Mouse (Mus musculus) cerebellum, adult 8-10 months (tissue): Measurements from ENCODE around the gene Hic1.

ENCODE experiments used
- DNase-seq: peaks from one replicate; pipeline ENCODE4 v3.0.0; 2022

Hic1 gene

DNA sequence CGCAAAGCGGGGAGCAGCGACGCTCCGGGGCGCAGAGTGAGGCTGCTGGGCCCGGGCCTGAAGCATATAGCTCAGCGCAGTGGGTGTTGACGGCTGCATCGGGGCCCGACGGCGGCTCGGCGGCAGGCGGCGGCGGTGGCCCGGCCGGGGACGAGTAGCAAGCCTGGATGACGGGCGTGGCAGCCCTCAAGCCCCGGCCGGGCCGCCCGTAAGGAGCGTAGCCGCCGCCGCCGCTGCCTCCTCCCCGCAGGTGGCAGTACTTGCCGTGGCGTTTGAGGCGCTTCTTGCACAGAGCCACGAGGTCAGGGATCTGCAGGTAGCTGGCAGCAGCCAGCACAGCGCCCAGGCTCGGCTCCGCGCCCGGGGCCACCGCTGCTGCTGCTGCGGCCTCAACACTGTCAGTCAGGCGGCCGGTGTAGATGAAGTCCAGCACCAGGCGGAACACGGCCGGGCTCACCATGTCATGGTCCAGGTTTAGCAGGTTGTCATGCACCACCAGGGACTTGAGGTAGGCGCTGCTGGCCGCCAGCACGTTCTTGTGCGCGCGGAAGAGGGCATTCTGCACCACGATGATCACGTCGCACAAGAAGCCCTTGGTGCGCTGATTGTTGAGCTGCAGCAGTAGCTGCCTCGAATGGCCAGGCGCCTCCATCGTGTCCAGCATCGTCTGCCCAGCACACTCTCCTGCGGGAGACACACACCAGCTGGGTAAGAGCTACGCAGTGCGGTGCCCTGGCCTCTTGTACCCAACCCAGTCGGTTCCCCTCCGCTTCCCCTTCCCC, 2.3 kb downstream of the Hic1 start:
- DNase-seq = no peak

DNA sequence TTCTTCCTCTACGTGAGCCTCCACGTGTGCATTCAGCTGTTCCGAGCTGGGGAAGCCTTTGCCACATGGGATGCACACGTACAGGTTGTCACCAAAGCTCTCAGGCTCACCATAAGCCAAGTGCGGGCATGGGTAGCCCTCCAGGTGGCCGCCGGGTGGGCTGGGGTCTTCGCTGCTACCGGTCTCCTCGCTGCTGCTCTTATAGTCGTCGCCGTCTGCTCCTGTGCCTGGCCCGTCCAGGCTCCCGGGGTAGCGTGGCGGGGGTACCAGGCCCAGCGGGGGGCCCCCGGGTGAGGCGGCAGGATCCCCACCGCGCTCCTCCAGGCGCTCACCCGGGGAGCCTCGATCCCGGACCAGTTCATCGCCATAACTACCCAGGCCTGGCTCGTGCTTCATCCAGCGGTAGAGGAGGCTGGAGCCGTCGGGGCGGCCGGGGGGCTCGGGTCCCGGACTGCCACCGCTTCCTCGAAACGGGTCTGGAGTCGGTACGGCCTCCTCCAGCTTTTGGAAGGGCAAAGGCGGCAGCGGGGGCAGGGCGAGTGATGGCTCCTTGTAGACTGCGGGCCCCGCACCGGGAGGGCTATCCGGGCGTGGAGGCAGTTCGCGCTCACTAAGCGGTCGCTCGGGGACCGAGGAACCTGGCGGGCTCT, 3.0 kb downstream of the Hic1 start:
- DNase-seq = no peak

DNA sequence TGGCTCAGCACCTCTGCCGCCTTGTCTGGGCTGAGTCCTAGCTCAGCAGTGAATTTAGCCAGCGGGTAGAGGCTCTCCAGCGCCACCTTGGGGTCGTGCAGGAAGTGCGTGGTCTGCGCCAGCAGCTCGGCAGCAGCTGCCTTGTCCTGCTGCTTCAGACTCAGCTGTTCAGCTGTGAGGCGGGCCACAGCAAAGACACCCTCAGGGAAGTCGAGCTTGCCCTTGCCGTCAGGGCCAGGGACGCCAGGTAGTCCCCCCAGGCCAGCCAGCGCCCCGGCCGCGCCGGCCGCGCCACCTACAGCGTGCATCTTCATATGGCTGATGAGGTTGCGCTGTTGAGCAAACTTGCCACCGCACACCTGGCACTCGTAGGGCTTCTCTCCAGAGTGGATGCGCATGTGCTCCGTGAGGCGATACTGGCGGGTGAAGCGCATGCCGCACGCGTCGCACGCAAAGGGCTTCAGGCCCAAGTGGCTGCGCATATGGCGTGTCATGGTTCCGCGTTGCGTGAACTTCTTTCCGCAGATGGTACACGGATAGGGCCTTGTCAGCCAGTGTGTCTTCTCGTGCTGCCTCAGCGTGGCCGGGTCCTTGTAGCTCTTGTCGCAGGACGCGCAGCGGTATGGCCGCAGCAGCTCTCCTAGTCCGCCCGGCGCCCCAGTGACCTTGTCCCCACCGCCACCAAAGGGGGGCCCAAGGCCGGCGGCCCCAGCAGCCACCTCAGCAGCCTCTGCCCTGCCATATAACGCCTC, 3.7 kb downstream of the Hic1 start:
- peak; percentile 53 for DNase-seq

DNA sequence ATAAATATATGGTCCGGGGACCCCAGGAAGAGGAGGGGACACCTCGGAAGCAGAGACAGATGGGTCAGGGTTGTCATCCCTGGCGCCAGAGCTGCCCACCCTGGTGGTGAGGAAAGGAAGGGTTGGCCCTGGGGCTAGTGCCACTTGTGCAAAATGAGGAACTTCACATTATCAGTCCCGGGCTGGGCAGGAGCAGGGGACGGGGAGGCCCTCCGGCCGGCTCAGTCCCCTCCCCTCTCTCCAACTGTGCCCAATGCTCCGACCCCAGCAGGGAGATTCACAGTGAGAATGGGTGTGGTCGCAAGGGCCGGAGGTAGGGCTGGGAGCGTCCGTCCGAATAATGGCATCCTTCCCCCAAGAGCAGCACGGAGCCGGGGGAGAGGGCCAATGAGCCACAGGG, 4.6 kb downstream of the Hic1 start:
- no peak for DNase-seq

DNA sequence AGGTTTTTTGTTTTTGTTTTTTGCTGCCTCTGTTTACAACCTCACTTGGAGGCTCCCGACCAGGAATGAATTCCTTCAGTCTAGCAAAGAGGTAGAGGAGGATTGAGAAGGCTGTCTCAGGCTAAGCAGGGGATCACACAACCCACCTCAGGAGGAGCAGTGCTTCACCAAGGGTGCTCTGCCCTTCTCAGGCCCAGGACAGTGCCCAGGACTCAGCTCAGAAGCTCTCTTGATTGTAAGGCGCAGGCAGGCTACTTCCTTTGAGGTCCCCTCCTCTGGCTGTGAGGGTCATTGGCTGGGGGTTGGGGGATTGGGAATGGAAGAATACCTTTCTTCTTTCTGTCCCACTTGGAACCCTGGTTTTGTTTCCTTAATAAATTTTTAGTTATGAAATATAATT, 5.3 kb downstream of the Hic1 start:
- DNase-seq = no peak

DNA sequence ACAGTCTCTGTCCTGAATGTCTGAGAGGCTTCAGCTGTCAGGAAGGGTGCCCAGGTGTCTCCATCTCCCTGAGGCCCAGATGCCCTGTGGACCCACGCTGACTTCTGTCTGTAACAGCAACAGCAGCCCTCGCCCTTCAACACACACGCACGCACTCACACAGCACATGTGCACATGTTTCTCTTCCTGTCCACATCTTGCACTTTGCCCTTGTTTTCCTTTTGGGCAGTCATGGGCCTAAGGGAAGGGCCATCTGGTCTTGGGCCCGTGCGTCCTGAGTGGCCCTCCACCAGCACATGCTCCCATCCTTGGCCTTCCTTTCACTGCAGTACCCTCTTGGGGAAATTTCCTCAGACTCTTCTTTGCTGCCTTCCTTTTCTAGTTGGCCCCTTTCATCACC, 5.9 kb downstream of the Hic1 start:
- DNase-seq = no peak

DNA sequence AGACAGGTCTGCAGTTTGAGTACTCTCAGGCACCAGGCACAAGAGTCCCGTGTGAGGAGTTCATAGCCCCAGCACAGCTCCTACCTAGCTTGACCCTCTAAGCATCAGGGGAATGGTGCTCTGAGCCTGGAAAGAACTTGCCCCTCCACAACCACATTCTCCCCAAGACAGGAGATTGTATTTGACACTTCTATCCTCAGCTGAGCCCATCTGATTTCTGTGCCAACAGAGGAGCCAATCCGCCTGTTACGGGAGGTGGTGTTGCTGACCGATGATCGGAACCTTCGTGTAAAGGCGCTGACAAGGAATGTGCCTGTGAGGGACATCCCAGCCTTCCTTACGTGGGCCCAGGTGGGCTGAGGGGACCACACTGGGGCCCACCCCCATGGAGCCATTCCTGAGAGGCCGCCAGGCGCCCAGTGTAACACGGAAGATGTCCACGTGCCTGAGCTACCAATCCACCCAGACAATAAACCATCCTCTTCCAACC, 6.7 kb downstream of the Hic1 start:
- no peak for DNase-seq

DNA sequence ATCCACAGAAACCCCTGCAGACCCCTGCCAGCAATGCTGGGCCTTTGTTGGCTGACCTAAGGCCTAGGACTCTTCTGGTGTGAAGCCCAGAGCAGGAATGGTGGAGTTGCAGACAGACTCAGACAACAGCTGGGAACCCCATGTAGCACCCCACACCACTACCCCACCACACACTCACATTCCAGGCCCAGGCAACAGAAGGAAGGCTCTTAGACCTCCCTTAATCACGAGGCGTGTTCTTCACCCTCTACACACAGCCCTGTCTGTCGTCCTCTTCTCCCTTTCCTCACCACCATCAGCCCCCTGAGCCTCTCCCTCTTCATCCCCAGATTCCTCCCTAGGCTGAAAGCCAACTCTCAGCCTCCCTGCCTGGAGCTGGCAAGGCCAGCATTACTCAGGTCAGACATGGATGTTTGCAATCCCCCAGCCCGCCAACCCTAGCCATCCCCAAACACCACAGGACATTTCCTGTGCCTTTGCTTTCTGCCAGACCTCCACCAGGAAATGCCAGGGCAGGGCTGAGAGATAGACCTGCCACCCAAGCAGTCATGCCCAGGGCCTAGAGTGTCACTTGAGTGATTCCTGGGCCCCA, 7.8 kb downstream of the Hic1 start:
- DNase-seq = no peak

DNA sequence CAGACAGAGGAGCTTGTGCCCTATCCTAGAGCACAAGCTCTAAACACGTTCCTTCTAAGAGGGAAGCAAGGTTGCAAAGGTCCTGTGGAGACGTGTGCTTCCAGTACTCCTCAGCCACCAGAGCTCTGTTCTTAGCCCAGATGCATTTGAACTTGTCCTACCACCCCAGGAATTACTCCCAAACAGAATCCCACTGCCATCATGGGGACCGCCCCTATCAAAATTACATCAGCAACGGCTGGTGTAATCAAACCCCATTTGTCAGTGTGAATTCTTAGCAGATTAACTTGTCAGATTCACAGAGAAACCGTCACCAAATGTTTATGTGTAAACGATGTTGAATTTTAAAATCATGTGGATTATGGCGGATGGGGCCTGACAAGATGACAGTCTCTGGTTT, 8.4 kb downstream of the Hic1 start:
- no peak for DNase-seq

DNA sequence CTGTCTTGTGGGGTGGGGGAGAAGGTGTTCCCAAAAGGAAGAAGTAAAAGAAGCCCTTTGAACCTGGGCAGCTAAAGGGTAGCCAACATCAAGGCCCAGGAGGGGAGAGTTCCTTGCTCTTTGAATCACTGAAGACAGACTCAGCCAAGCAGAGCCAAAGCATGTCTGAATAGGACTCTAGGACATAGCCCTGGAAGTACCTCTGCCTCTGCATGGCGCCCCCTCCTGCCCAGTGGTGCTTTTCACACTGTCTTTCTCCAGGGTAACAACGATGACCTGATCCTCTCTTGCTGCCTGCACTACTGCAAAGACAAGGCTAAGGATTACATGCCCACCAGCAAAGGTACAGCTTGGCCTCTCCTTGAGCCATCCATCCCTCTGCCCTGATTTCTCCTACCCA, 9.8 kb downstream of the Hic1 start:
- DNase-seq = no peak

DNA sequence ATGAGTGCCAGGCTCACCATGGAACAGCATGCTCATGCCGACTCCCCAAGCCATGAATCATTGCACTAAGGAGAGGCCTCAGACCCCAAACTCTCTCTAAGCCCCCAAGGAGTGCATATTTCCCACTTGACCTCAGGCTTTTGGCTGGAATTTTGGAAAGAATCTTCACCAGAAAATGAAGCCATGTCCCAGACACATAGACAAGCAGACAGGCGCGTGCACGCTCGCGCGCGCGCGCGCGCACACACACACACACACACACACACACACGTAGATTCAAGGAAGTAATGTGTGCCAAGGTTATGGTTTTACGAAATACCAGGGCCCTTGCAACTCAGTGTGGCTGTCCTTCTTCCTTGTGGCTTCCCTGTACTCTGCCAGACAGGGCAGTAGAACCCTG, 10.9 kb downstream of the Hic1 start:
- no peak for DNase-seq

DNA sequence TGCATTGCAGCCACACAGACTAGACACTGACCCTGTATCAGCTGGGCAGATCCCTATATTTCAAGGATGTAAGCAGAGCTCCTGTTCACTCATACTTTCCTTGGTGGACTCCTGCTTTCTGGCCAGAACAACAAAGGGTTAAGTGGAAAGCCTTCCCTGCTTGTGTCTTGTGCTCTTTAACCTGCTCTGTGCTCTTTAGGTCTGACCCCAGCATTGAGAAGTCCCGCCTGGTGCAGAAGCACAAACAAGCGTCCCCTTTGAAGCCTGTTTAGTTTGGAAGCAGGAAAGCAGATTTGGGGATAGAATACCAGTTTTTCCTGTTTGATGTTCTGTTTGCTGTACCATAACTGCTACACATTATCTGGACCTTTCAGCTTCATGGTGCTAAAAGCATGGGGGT, 11.4 kb downstream of the Hic1 start:
- no peak for DNase-seq

DNA sequence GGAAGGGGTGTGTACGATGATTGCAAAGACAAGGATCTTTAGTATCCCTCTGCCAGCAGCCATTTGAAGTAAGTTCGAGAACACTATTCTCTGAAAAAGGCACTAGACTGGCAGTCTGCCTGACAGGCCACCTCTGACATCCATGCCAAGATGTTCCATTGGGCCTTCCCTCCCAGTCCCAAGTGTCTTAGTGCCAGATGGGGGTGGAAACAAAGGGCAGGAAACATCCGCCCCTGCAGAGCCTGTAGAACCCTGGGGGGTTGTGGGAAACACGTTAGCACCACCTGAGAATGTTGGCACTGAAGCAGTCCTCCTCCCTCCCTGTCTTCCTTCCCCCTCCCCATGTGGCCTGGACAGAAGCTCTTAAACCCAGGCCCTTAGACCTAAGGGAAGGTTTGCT, 12.3 kb downstream of the Hic1 start:
- DNase-seq = no peak

DNA sequence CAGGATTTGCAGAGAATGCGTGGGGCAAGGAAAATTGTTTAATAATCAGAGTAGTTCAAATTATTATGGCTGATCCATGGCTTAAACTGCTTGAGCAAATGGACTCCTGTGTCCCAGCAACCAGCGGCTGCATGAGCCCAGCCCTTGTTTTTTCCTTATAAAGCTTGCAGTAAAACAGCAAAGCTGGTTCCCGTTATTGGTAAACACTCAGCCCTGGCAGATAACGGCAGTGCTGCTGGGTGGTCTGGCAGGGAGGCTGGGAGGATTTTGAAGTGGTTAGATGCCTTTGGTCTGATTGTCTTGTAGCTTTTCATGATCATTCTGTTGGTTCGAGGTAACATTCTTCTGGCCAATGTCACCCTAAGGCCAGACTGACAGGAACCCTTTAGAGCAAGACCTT, 12.9 kb downstream of the Hic1 start:
- DNase-seq = no peak

DNA sequence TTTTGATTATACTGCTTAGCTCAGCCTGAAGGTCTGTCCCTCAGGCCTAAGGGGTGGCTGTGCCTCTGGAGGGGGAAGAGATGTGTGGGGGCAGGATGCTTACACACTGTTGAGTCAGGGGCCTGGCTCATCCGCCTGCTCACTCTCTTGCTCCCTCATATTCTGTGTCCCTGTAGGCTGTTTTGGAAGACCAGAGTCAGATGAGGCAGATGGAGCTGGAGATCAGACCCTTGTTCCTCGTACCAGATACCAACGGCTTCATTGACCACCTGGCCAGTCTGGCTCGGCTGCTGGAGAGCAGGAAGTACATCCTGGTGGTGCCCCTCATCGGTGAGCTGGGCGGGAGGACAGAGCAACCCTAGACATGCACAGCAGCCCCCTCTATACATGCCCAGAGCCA, 13.3 kb downstream of the Hic1 start:
- no peak for DNase-seq

DNA sequence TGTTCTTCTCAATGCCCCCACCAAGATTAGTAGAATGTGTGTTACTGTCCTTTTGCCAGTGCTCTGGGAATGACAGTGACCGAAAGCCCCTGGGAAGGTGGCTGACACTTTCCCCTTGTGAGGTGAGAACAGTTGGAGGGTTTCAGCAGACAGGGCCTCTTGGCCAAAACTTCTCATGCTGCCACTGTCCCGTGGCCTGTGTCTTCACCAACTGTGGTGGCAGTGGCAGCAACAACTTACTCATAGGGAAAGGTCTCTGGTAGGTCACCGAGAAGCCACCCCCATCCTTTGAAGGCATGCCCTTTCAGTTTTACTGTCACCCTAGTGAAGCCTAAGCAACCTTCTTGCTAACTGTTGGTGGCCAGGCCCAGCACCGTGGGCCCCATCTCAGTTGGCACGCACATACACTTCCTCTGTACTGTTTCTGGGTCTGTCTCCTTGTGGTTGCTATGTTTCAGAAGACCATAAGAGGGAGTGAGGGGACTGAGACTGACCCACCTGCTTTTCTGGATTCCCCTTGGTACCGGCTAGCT, 15.2 kb downstream of the Hic1 start:
- no peak for DNase-seq

DNA sequence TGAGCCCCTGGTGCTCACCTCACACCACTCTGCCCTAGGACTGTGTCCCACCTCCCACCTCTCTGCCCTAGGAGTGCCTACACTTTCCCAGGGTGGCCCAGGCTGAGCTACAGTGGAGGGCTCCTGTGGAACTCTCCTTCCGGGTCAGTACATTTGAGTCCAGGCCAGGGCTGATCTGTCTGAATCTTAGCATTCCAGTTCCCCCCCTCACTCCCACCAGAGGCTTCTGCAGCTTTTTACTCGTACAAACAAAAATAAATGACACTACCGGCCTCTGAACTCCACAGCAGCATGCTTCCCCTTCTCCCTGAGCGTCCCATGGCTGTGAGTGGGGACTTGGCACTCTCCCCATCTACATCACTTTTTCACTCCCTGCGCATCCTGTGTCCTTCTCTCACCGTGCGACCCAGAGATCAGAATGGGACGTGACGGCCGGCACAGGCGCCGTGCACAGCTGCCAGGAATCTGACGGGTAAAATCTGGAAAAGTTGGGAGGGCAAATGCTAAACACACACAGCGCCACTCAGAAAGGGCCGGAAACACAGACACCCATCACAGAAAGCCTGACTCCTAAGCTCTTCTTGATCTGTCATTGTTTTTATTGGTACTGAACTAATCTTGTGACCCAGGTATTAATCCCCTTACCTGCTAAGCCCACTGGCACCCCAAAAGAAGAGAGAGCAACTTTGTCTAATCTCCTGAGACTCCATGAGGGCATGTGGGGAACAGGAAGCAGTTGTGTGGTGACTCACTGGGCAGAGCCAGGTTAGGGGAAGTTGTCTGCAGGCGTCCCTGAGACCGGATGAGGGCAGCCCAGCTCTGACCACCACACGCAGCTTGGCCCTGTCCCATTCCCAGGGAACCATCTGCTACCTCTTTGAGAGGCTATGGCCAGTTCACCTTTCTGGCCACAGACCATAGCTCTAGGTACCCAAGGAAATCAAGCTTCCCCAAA, 16.4 kb downstream of the Hic1 start:
- DNase-seq = peak; percentile 74

DNA sequence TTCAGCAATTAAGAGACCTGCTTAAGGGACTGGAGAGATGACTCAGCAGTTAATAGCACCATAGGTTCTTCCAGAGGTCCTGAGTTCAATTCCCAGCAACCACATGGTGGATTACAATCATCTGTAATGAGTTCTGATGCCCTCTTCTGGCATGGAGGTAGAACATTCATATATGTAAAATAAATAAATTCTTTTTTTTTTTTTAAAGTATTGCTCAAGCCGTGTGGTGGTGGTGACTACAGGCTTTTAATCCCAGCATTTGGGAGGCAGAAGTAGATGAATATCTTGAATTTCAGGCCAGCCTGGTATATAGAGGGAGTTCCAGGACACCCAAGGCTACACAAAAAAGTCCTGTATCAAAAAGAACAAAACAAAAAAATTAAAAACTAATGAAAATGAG, 19.0 kb downstream of the Hic1 start:
- no peak for DNase-seq

DNA sequence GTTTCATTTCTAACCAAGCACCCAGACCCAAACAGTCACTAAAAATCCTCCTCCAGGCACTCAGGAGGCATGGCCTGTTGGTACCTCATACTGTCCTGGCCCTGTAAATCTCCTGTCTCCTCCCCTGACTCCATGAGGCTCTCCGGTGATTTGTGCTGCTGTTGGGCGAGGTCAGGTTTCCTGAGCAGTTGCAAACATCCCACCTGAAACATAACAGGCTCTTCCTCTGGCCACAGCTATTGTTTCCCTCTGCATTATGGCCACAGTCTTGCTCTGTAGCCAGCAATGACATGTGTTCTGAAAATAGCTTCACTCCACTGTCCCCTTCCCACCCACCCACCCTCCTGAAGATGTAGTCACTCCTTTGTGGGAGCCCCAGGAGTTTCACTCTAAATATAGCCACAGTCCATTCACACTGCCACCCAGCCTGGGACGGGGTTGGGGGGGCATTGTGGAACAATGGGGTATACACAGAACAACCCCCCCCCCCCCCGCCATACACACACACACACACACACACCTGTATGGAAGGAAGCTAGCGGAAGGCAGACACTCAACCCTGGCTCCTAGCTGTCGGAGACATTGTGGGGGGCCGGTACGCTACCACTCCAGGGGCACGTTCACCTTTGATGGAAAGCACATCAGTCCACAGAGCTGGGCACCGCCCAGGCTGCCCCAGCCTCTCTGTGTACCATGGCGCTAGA, 20.8 kb downstream of the Hic1 start:
- no peak for DNase-seq

DNA sequence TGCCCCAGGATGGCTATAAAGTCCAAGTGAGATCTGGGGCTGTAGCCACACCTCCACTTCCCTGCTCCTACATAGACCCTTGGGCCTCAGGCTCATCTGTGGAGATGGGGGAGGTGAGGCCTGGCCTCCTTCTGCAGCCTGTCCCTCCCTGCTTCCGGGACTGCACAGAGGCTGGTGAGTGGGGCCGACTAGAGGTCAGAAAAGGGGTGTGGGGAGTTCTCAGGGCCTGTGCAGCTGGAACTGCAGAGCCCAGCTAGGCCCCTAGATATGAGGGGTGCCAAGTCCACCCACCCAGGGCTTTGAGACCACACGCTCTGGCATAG, 21.5 kb downstream of the Hic1 start:
- no peak for DNase-seq

DNA sequence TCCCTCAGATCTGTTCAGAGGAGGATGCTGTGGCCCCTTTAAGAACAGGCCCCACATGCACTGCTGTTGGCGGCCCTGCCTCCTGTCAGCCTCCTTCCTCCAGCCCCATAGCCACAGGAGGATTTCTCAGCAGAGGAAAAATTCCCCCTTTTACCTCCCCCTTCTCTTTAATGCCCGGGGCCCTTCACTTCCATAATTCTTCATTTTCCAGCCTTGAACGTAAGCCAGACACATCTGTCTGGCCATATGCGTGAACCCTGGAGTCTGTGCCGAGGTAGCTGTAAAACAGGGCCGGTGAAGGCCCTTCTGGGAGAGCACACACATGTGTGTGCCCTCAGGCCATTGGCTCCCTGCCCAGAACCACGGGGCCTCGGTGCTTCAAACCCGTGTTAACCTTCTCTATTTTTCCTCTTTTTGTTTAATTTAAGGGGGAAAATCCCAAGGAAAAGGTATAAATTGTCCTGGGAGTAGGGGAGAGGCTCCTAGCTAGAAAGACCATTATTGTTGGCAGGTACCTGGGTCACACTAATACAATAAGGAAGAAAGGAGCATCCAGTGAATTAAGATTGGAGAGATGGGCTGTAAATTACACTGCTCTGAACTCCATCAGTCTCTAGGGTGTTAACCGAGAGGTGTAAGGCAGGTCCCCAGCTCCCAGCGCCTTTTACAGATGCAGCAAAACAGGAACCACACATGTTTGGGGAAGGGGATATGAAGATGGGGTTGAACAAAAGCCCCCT, 22.0 kb downstream of the Hic1 start:
- no peak for DNase-seq
